Mouse (Mus musculus) testis, adult 2 months (tissue): ENCODE data around the gene Micu2.

ENCODE experiments used
- CTCF ChIP-seq: fragments of 200-500 bp; IDR thresholded peaks from 2 replicates; pipeline ENCODE4 v1.5.1; 2012; ENCODE audit warnings: low read depth, mild to moderate bottlenecking, inconsistent platforms, low read length, moderate library complexity; ENCODE audit not compliant: control insufficient read depth, insufficient read depth, insufficient replicate concordance
- POLR2A ChIP-seq: fragments of 200-500 bp; IDR thresholded peaks from 2 replicates; pipeline ENCODE4 v1.6.1; 2012; ENCODE audit warnings: low read depth, mild to moderate bottlenecking, inconsistent platforms, low read length, moderate library complexity; ENCODE audit not compliant: control insufficient read depth

- no peak for TF ChIP-seq CTCF
- TF ChIP-seq POLR2A, result peak; percentile 43; the same call in 1 of the 2 replicates
Observed at GRCm38 (mm10) chr14:57890011-57890842, 108.8 kb downstream of the Micu2 start, which contains the start of gene Zdhhc20.
